Mouse (Mus musculus): ENCODE data around the gene Lcn5. TPM values are rescaled to one million over a fixed set of nuclear protein-coding genes. Genes with fewer than 3 reads are reported as not detected.

Lcn5 gene
- polyA plus RNA-seq (2016; fragmentation: Nextera tagmentation; extraction: Ambion mirVana): not detected in 2 replicates

DNA sequence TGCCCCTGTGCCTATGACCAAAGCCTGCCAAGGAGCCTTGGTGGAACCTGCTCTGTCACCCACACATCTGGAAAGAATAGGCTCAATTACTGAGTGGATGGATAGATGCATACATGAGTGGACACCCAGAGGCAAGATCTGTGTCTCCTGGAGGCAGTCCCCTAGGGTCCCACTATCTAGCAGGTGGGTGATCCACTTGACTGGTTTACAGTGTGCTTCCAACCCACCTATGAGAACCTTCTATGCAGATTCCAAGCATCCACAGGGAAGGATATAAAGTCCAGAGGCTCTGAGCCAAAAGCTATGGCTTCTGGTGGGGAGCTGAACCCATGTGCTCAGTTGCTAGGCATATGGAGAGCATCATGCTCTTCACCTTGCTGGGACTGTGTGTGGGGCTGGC is at the start of gene Lcn5:
Gene Lcn5, plus strand, starts transcription at position 301 of the 400 bp plus-strand sequence.
- Histone ChIP-seq H3K36me3 (no peaks in the 10 kb centered on the region), H3K4me3 (no peak within 1 kb of the TSS), H3K27ac (no peak within 1 kb of the TSS), H3K27me3 (replicated peaks) (no peaks in the 10 kb centered on the region), H3K4me1 (no peaks in the 10 kb centered on the region), H3K9me3 (no peaks in the 10 kb centered on the region), H3K4me2 (replicated peaks) (no peak within 1 kb of the TSS), H3K9ac (no peak within 1 kb of the TSS)
- no peak for ATAC-seq (ENCODE audit: low FRiP score, low read depth)

DNA sequence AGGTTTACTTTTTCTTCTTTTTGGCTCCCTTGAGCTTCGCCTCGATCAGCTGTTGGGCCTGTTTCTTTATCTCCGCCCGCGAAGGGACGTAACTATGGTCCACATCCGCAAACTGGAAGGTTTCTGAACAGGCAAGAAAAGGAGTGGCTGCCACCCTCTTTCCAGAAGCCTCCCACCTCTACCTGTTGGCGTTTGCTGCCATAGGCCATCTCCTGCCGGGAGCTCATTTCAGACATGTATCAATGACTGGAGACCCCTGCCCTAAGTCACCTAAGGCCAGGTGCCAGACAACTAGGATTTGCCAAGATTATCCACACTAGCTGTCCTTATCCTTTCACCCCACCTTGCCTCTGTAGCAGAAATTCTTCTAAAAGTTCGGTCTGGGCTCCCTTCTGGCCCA is 49.1 kb upstream of the Lcn5 start:
- Histone ChIP-seq H3K4me2 (replicated peaks) (peak overlapping the region; percentile 74), H3K4me3 (peak overlapping the region; percentile 98), H3K4me1 (peaks cover 17% of the 10 kb centered on the region), H3K27ac (no peak overlapping the region), H3K36me3 (no peaks in the 10 kb centered on the region), H3K9me3 (no peaks in the 10 kb centered on the region), H3K9ac (peak overlapping the region; percentile 98; the same call in 1 of the 2 replicates), H3K27me3 (replicated peaks) (no peaks in the 10 kb centered on the region)
- 74% methylated on average over 10 of the region's 10 CpGs for WGBS
- ATAC-seq (ENCODE audit: low FRiP score, low read depth): peak; percentile 19; the same call in 1 of the 2 replicates

DNA sequence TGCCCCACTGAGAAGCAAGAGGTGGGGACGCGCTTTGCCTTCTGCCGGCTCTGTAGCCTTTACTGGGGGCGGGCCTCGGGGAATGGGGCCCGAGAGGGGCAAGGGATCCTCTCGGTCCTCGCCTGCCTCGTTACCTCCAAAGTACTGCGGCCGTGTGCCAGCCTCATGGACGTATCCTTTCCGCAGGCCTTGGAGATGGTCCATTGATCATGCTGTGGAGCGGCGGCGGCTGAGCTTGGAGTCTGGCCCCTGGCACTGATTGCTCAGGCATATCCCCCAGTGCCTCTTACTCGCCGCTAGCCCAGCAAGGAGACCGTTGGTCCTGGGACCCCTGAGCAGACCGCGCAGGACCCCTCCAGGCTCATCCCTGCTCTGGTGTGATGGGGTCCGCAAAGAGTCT is 41.4 kb upstream of the Lcn5 start:
- H3K9me3 ChIP-seq: no peaks in the 10 kb centered on the region
- H3K9ac ChIP-seq: 0 out of 2 replicates have a peak overlapping the region, but pooled peaks have one; percentile 6
- peaks cover 11% of the 10 kb centered on the region for H3K4me1 ChIP-seq
- H3K4me2 ChIP-seq (replicated peaks): 0 out of 2 replicates have a peak overlapping the region, but pooled peaks have one; percentile 24
- no peak for ATAC-seq (ENCODE audit: low FRiP score, low read depth)
- H3K4me3 ChIP-seq: no peak overlapping the region
- H3K36me3 ChIP-seq: no peaks in the 10 kb centered on the region
- H3K27ac ChIP-seq: no peak overlapping the region
- WGBS: 25% methylated on average over 22 of the region's 22 CpGs
- H3K27me3 ChIP-seq (replicated peaks): peaks cover 40% of the 10 kb centered on the region

DNA sequence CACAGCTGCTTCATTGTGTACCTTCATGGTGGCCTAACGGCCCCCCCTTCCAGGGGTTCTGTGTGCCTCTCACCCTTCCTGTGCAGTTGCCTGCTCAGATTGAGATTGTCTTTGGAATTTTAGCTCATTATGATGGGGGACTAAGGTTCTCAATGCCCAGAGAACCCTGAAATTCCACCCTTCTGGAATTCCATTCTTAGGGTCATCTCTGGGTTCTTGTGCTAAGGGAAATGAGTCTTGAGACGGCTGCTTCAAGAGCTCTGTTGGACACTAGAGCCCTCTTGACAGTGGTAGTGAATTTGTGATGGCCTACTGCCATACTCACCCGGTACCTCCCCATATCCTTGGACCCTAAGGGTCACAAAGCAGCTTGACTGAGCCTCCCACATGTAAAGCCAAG is 40.2 kb upstream of the Lcn5 start, which contains the start of gene Ccdc183:
Gene Ccdc183, minus strand, starts transcription at position 101 of the 400 bp plus-strand sequence.
- H3K27me3 ChIP-seq (replicated peaks): peaks cover 40% of the 10 kb centered on the region
- H3K9me3 ChIP-seq: no peaks in the 10 kb centered on the region
- no peak for ATAC-seq (ENCODE audit: low FRiP score, low read depth)
- H3K36me3 ChIP-seq: no peaks in the 10 kb centered on the region
- no peak within 1 kb of the TSS for H3K27ac ChIP-seq
- 82% methylated on average over 3 of the region's 3 CpGs for WGBS
- 0 out of 2 replicates have a peak within 1 kb of the TSS, but pooled peaks have one; percentile 6 for H3K9ac ChIP-seq
- no peak within 1 kb of the TSS for H3K4me3 ChIP-seq
- H3K4me2 ChIP-seq (replicated peaks): 0 out of 2 replicates have a peak within 1 kb of the TSS, but pooled peaks have one; percentile 24
- H3K4me1 ChIP-seq: peaks cover 16% of the 10 kb centered on the region

DNA sequence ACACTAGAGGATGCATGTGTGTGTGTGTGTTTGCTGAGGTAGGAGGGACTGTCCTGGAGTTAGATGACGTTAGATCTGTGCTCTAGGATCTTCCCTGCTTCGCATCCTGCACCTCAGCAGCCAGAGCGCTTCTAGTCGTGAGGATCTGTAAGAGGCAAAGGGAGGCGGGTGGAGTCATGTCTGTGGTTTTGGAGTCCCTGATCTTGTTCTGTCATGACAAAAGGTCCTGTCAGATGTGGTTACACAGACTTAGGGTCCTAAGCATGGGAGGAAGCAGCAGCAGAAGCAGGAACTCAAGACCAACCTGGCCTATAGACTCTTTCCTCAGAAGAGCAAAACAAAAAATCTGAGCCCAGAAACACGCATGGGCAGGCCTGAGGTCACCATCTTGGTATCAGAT is 37.4 kb upstream of the Lcn5 start:
- ATAC-seq (ENCODE audit: low FRiP score, low read depth): no peak
- no peak overlapping the region for H3K4me3 ChIP-seq
- H3K9me3 ChIP-seq: no peaks in the 10 kb centered on the region
- peaks cover 29% of the 10 kb centered on the region for H3K27me3 ChIP-seq (replicated peaks)
- H3K36me3 ChIP-seq: no peaks in the 10 kb centered on the region
- H3K27ac ChIP-seq: no peak overlapping the region
- WGBS: 75% methylated on average over 6 of the region's 6 CpGs
- no peak overlapping the region for H3K4me2 ChIP-seq (replicated peaks)
- H3K4me1 ChIP-seq: peaks cover 16% of the 10 kb centered on the region
- no peak overlapping the region for H3K9ac ChIP-seq

DNA sequence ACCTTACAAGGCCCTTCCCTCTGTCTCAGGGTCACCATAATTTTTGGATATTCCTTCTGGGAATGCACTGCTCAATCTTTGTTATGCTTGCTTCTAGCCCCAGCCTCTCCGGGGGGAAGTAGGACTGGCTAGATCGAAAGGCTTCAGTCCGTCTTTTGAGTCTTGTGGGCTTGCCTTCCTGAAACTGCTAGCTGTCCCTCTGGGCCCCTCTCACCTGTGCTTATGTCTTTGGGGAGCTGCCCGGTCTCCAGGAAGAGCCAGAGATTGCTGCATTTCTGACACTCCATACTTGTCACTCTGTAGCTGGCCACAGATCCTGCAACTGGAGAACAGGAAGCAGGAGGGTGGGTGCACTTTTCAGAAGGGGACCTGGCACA is 36.9 kb upstream of the Lcn5 start:
- Histone ChIP-seq H3K27me3 (replicated peaks) (peaks cover 24% of the 10 kb centered on the region), H3K4me3 (no peak overlapping the region), H3K4me2 (replicated peaks) (peak overlapping the region; percentile 77; the same call in 1 of the 2 replicates), H3K36me3 (no peaks in the 10 kb centered on the region), H3K9ac (no peak overlapping the region), H3K4me1 (peaks cover 16% of the 10 kb centered on the region), H3K27ac (no peak overlapping the region), H3K9me3 (no peaks in the 10 kb centered on the region)
- 87% methylated on average over 4 of the region's 4 CpGs for WGBS
- ATAC-seq (ENCODE audit: low FRiP score, low read depth): no peak

DNA sequence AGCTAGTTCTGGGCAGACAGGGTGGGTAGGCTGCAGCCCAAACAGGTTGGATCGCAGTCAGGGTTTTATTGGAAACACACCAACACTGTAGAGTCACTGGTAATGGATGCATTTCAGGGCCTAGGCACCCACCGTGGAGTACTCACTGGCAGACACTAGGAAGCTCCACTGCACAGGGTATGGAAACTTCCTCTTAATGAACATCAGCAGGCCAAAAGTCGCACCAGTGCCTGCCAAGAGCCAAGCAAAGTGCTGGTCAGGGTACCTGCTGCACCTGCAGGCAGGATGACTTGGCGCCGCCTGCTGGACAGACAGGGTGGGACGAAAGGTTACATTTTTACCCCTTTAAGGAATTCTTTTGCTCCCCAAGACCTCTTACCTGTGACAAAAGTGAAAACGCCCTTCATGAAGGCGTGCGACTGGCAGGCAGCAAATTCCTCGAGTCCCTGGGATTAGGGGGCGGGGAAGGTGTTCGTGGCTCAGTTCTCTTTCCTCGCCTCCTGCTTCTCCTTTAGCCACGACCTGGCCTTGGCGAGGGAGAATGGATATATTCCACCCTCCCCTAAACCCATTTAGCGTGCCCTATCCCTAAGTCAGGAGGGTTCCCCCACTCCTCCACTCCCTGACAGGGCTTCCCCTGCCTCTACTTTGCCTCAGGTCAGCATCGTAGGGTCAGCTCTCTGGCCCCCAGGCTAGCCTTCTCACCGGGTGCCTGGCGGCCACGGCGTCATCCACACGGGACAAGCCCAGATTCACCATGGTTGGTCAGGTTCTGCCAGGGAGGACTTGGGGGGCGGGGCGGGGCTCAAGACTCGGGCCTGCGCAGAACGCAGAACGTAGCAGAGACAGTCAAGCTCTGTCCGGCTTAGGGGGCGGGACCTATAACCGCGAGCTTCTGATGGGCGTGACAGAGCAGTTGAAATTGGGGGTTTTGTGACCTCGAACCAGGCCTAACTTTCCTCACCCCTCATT is 36.2 kb upstream of the Lcn5 start, which contains the start of gene Tmem141:
Gene Tmem141, minus strand, starts transcription at position 777 of the 972 bp plus-strand sequence.
- peak within 1 kb of the TSS; percentile 63 for H3K9ac ChIP-seq
- no peaks in the 10 kb centered on the region for H3K9me3 ChIP-seq
- 5% methylated on average over 34 of the region's 34 CpGs for WGBS
- no peaks in the 10 kb centered on the region for H3K36me3 ChIP-seq
- peak within 1 kb of the TSS; percentile 46 for H3K4me3 ChIP-seq
- peaks cover 12% of the 10 kb centered on the region for H3K4me1 ChIP-seq
- ATAC-seq (ENCODE audit: low FRiP score, low read depth): peak; percentile 91
- H3K4me2 ChIP-seq (replicated peaks): peak within 1 kb of the TSS; percentile 77
- 0 out of 2 replicates have a peak within 1 kb of the TSS, but pooled peaks have one; percentile 20 for H3K27ac ChIP-seq
- H3K27me3 ChIP-seq (replicated peaks): peaks cover 17% of the 10 kb centered on the region

DNA sequence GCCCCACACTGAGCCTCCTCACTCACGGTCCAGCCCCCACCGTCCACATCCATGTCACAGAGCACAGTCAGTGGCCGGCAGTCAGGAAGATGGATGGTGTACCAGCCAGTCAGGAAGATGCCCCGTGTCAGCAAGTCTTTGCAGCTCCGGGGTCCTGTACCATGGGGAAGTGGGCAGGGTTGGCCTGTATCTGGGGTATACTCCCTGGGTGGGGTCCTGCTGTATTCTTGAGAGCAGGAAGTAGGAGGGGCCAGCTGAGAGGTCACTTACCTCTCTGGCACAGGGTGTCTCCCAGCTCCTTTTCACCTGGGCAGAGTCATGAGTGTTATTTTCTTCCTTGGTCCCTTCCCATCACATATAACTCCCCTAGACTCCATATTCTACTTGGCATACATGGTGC is 31.8 kb upstream of the Lcn5 start:
- H3K4me3 ChIP-seq: no peak overlapping the region
- no peak for ATAC-seq (ENCODE audit: low FRiP score, low read depth)
- H3K9me3 ChIP-seq: no peaks in the 10 kb centered on the region
- H3K9ac ChIP-seq: no peak overlapping the region
- peaks cover 9% of the 10 kb centered on the region; the same call in 1 of the 2 replicates for H3K4me1 ChIP-seq
- H3K27me3 ChIP-seq (replicated peaks): no peaks in the 10 kb centered on the region
- no peaks in the 10 kb centered on the region for H3K36me3 ChIP-seq
- H3K27ac ChIP-seq: no peak overlapping the region
- 53% methylated on average over 5 of the region's 5 CpGs for WGBS
- no peak overlapping the region for H3K4me2 ChIP-seq (replicated peaks)

DNA sequence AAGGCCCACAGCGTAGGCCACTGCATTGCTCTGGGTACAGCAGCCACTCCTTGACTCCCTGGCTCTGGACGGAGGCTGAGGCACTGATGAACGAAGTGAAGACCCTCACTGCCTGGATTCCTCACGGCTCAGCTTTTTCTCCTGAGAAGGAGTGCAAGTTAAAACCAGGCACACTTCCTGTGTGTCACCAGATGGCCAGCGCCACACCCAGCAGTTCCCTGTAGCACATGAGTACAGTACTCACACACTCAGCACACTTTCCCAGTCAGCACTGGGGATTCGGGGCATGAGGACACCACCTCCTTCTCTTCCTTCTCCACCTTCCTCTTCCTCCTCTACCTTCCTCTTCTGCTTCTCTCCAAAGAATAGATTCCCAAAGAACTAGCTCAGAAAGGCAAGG is 29.9 kb upstream of the Lcn5 start, which contains the start of gene Fcna:
Gene Fcna, minus strand, starts transcription at position 220 of the 400 bp plus-strand sequence.
- no peak within 1 kb of the TSS for H3K9ac ChIP-seq
- no peak within 1 kb of the TSS for H3K27ac ChIP-seq
- 84% methylated on average over 6 of the region's 6 CpGs for WGBS
- no peak within 1 kb of the TSS for H3K4me2 ChIP-seq (replicated peaks)
- no peaks in the 10 kb centered on the region for H3K36me3 ChIP-seq
- H3K4me3 ChIP-seq: no peak within 1 kb of the TSS
- no peaks in the 10 kb centered on the region for H3K9me3 ChIP-seq
- no peak for ATAC-seq (ENCODE audit: low FRiP score, low read depth)
- H3K27me3 ChIP-seq (replicated peaks): no peaks in the 10 kb centered on the region
- H3K4me1 ChIP-seq: no peaks in the 10 kb centered on the region

DNA sequence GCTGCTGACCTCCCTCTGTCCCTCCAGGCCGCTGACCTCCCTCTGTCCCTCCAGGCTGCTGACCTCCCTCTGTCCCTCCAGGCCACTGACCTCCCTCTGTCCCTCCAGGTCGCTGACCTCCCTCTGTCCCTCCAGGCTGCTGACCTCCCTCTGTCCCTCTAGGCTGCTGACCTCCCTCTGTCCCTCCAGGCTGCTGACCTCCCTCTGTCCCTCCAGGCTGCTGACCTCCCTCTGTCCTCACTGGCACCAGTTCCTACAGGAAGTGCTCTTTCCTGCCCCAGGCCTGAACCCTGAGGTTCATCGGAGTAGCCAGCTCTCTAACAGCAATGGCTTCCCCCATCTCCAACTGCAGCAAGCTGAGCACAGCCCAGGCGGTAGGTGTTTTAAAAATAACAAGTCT is 29.0 kb upstream of the Lcn5 start:
- Histone ChIP-seq H3K9ac (no peak overlapping the region), H3K4me1 (no peaks in the 10 kb centered on the region), H3K27ac (no peak overlapping the region), H3K4me3 (no peak overlapping the region), H3K36me3 (no peaks in the 10 kb centered on the region), H3K9me3 (no peaks in the 10 kb centered on the region), H3K27me3 (replicated peaks) (no peaks in the 10 kb centered on the region), H3K4me2 (replicated peaks) (no peak overlapping the region)
- WGBS: 45% methylated on average over 4 of the region's 4 CpGs
- ATAC-seq (ENCODE audit: low FRiP score, low read depth): no peak

DNA sequence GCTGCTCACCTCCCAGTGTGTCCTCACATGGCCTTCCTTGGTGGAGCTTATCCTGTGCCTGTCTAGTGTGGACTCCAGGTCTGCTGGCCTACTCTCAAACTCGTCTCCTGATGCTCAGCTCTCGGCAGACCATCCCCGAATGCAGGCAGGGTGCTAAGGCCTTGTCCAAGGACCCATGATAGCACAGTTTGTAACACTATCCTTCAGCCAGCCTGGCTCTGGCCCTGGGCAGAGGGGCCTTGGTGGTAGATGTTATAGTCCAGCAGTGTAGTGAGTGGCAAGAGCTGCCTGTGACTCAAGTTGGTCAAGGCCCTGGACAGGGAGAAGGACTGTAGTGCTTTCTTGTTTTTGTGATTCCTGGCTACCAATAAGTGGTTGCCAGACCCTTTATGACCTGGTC is 24.1 kb upstream of the Lcn5 start:
- Histone ChIP-seq H3K27ac (no peak overlapping the region), H3K27me3 (replicated peaks) (no peaks in the 10 kb centered on the region), H3K4me3 (no peak overlapping the region), H3K9ac (no peak overlapping the region), H3K36me3 (no peaks in the 10 kb centered on the region), H3K9me3 (no peaks in the 10 kb centered on the region), H3K4me1 (no peaks in the 10 kb centered on the region), H3K4me2 (replicated peaks) (no peak overlapping the region)
- WGBS: 78% methylated on average over 3 of the region's 3 CpGs
- no peak for ATAC-seq (ENCODE audit: low FRiP score, low read depth)

DNA sequence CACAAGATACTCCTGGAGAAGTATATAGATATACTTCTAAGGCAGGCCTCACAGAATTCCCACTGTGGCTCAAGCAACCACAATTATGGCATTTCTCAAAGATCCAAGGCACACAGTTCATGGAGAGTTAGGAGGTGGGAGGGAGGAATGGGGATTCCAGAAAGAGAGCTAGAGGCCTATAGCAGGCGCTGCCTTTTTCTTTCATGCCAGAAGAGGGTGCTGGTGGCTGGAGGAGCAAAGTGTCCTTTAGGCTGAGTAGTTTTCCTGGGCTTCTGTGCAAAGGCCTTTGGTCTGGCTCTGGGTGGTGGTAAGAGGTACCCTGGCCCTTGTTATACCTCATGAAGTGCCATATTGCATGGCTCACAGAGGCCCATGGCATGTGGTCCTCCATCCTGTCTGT is 23.7 kb upstream of the Lcn5 start:
- no peak overlapping the region for H3K27ac ChIP-seq
- no peaks in the 10 kb centered on the region for H3K27me3 ChIP-seq (replicated peaks)
- no peak overlapping the region for H3K4me3 ChIP-seq
- ATAC-seq (ENCODE audit: low FRiP score, low read depth): no peak
- no peaks in the 10 kb centered on the region for H3K4me1 ChIP-seq
- no peak overlapping the region for H3K4me2 ChIP-seq (replicated peaks)
- no peaks in the 10 kb centered on the region for H3K36me3 ChIP-seq
- no peaks in the 10 kb centered on the region for H3K9me3 ChIP-seq
- H3K9ac ChIP-seq: no peak overlapping the region
- WGBS: 42% methylated on average over 1 of the region's 1 CpGs
